Mouse (Mus musculus) midbrain, embryonic 13.5 days (tissue): Measurements from ENCODE around the gene Picalm. TPM values are rescaled to one million over a fixed set of nuclear protein-coding genes. Genes with fewer than 3 reads are reported as not detected.
"Not testable (repeated sequence)": the region's sequence is repeated elsewhere in the genome, so short reads cannot be mapped to it uniquely, and the experiment has no call there.

Experiments used
- ATAC-seq: fragments of 200-750 bp; cut with Nextera tagmentation; 2 replicates; pipeline ENCODE4 v1.8.0; 2017; ENCODE audit warnings: mild to moderate bottlenecking, moderate TSS enrichment, moderate library complexity
- H3K27ac ChIP-seq: fragments of 300-500 bp; sonication (generic); 2 replicates; pipeline ENCODE4 v1.5.1; 2015; ENCODE audit warnings: inconsistent platforms, mild to moderate bottlenecking, moderate library complexity
- H3K27me3 ChIP-seq: fragments of 300-500 bp; sonication (generic); 2 replicates; pipeline ENCODE4 v1.6.1; 2015; ENCODE audit warnings: mild to moderate bottlenecking, inconsistent platforms
- H3K36me3 ChIP-seq: fragments of 300-500 bp; sonication (generic); 2 replicates; pipeline ENCODE4 v1.6.1; 2015; ENCODE audit warnings: mild to moderate bottlenecking, inconsistent platforms
- H3K4me1 ChIP-seq: fragments of 300-500 bp; sonication (generic); replicated peaks from 2 replicates; pipeline ENCODE4 v1.6.1; 2015; ENCODE audit warnings: inconsistent platforms
- H3K4me2 ChIP-seq: fragments of 300-500 bp; sonication (generic); replicated peaks from 2 replicates; pipeline ENCODE4 v1.6.1; 2015; ENCODE audit warnings: moderate library complexity, mild to moderate bottlenecking, inconsistent platforms
- H3K4me3 ChIP-seq: fragments of 300-500 bp; sonication (generic); replicated peaks from 2 replicates; pipeline ENCODE4 v1.5.1; 2015; ENCODE audit warnings: mild to moderate bottlenecking, inconsistent platforms
- H3K9ac ChIP-seq: fragments of 300-500 bp; sonication (generic); replicated peaks from 2 replicates; pipeline ENCODE4 v1.6.1; 2015; ENCODE audit warnings: mild to moderate bottlenecking, inconsistent platforms
- H3K9me3 ChIP-seq: fragments of 300-500 bp; sonication (generic); 2 replicates; pipeline ENCODE4 v1.6.1; 2016; ENCODE audit warnings: mild to moderate bottlenecking, inconsistent platforms
- WGBS: fragments of 180-500 bp; shearing (Covaris S2); methylation state at CpG from one replicate; pipeline ENCODE4 v1.1.7; 2015; 5-methylcytosine and 5-hydroxymethylcytosine counted together
- polyA plus RNA-seq: library from polyadenylated mRNA; unstranded; fragments of >200 nt; fragmentation: Nextera tagmentation; extraction: Ambion mirVana; gene quantifications from 2 replicates; pipeline ENCODE4 v1.2.1, GENCODE M21; 2015

Gene Picalm
- polyA plus RNA-seq, 1 experiment from 2014 or later, result 39.8 TPM

DNA sequence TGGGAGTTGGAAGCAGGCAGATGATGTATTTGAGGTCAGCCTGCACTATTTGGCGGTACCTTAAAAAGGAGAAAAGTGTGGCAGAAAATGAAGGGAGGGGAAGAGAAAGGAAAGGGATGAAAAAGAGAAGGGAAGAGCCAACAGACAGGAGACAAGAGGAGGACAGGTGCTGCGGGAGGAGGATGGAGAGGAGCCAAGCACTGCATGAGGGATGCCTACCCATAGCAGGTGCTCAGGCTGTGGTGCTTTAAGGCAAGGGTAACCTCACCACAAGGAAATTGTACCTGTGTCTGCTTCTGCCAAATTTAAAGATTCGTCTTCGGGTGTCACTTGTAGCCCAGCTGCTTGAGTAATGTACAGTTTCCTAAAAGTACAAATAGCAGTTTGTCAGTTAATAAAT lies 98.1 kb downstream of the Picalm start:
- no peak overlapping the region for H3K9ac ChIP-seq
- no peaks in the 10 kb centered on the region for H3K9me3 ChIP-seq
- H3K27ac ChIP-seq, result no peak overlapping the region
- H3K4me2 ChIP-seq, result no peak overlapping the region
- no peak for ATAC-seq
- H3K4me3 ChIP-seq, result no peak overlapping the region
- no peaks in the 10 kb centered on the region for H3K4me1 ChIP-seq
- WGBS, result 88% methylated on average over 4 of the region's 4 CpGs
- no peaks in the 10 kb centered on the region for H3K27me3 ChIP-seq
- H3K36me3 ChIP-seq, result no peaks in the 10 kb centered on the region

DNA sequence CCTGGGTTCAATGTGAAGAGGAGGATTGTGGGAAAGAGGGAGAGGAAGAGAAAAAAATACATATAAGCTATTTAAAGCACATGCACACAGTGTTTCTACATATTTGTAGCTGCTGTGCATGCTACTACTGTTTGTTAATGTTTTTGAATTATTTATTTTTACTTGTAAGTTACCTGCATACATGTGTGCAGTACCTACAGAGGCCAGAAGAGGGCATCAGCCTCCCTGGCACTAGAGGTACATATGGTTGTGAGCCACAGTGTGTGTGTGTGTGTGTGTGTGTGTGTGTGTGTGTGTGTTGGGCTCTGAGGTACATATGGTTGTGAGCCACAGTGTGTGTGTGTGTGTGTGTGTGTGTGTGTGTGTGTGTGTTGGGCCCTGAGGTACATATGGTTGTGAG lies 98.9 kb downstream of the Picalm start:
- not testable (repeated sequence) for H3K9ac ChIP-seq, H3K4me3 ChIP-seq, H3K27me3 ChIP-seq, H3K36me3 ChIP-seq, H3K4me1 ChIP-seq, H3K4me2 ChIP-seq, H3K27ac ChIP-seq, H3K9me3 ChIP-seq
- ATAC-seq, result peak; percentile 24; the same call in 1 of the 2 replicates

- Histone ChIP-seq H3K27me3 (no peaks in the 10 kb centered on the region), H3K4me3 (no peak overlapping the region), H3K4me1 (peaks cover 3% of the 10 kb centered on the region; the same call in 1 of the 2 replicates), H3K4me2 (no peak overlapping the region), H3K9me3 (no peaks in the 10 kb centered on the region), H3K9ac (no peak overlapping the region), H3K36me3 (no peaks in the 10 kb centered on the region), H3K27ac (no peak overlapping the region)
- ATAC-seq, result no peak
- WGBS, result 84% methylated on average over 9 of the region's 9 CpGs
Observed at GRCm38 (mm10) chr7:90231431-90231830, 101.4 kb downstream of the Picalm start.

DNA sequence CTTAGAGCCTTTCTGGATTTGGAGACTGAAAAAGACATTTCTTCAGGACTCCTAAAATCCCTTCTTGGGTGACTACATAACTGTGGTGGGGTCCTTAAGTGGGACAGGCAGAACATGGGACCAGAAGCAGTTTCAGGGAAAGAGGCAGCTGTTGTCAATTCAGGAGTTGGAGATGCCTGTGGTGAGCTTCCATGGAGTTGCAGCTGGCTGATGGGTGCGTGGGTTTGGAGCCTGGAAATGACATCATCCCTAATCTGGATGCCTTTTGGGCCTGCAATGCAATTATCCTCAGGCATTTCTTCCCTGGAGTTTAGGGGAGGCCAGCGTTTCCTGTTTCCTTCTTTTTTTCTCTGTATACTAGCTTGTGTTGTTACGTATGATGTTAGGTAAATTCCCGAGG lies 103.9 kb downstream of the Picalm start:
- 70% methylated on average over 4 of the region's 4 CpGs for WGBS
- no peak for ATAC-seq

DNA sequence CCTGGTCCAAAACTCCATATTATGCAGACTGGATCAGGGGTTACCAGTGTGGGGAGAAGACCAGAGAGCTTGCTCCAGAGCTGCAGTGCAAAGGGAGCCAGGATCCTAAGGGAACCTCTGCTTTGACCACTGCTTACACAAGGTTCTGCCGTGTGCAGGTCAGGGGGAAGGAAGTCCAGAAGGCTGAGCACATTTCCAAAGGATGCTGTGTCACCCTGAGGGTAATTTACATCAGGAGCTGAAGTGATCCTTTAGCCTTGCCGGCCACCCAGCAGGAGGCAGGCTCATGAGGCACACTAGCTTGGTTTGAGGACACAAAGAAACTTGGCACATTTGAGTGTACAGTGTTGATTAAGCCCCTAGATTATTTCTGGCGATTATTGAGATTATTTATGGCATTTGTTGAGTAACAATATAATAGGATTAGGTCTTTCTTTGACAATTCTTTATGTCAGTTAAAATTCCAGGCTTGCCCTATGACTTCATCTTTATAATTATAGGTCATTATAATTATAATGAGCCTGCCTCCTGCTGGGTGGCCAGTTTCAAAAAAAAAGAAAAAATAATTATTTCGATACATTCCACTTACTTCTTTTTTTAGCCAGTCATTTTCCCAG lies 106.4 kb downstream of the Picalm start:
- H3K4me1 ChIP-seq, result peaks cover 4% of the 10 kb centered on the region; the same call in 1 of the 2 replicates
- H3K4me3 ChIP-seq, result no peak overlapping the region
- H3K36me3 ChIP-seq, result no peaks in the 10 kb centered on the region
- H3K9ac ChIP-seq, result no peak overlapping the region
- no peak for ATAC-seq
- H3K27ac ChIP-seq, result no peak overlapping the region
- H3K9me3 ChIP-seq, result no peaks in the 10 kb centered on the region
- H3K4me2 ChIP-seq, result no peak overlapping the region
- WGBS, result 37% methylated on average over 4 of the region's 4 CpGs
- no peaks in the 10 kb centered on the region for H3K27me3 ChIP-seq

More for the DNA sequence above, 103.9 kb downstream of the Picalm start:
- Histone ChIP-seq H3K4me3 (no peak overlapping the region), H3K4me1 (peaks cover 4% of the 10 kb centered on the region; the same call in 1 of the 2 replicates), H3K27ac (no peak overlapping the region), H3K9ac (no peak overlapping the region), H3K36me3 (no peaks in the 10 kb centered on the region), H3K9me3 (no peaks in the 10 kb centered on the region), H3K4me2 (no peak overlapping the region), H3K27me3 (no peaks in the 10 kb centered on the region)

GRCm38 (mm10) chr7:90243151-90243550 lies 113.1 kb downstream of the Picalm start:
- Histone ChIP-seq H3K27ac (no peak overlapping the region), H3K36me3 (no peaks in the 10 kb centered on the region), H3K9ac (no peak overlapping the region), H3K9me3 (no peaks in the 10 kb centered on the region), H3K27me3 (no peaks in the 10 kb centered on the region), H3K4me3 (no peak overlapping the region), H3K4me2 (no peak overlapping the region), H3K4me1 (no peaks in the 10 kb centered on the region)
- WGBS, result 92% methylated on average over 6 of the region's 6 CpGs
- no peak for ATAC-seq

GRCm38 (mm10) chr7:90243643-90244042 lies 113.6 kb downstream of the Picalm start:
- Histone ChIP-seq H3K9ac (no peak overlapping the region), H3K4me1 (no peaks in the 10 kb centered on the region), H3K27ac (no peak overlapping the region), H3K27me3 (no peaks in the 10 kb centered on the region), H3K36me3 (no peaks in the 10 kb centered on the region), H3K4me2 (no peak overlapping the region), H3K4me3 (no peak overlapping the region), H3K9me3 (no peaks in the 10 kb centered on the region)
- no peak for ATAC-seq
- WGBS, result 93% methylated on average over 5 of the region's 5 CpGs

DNA sequence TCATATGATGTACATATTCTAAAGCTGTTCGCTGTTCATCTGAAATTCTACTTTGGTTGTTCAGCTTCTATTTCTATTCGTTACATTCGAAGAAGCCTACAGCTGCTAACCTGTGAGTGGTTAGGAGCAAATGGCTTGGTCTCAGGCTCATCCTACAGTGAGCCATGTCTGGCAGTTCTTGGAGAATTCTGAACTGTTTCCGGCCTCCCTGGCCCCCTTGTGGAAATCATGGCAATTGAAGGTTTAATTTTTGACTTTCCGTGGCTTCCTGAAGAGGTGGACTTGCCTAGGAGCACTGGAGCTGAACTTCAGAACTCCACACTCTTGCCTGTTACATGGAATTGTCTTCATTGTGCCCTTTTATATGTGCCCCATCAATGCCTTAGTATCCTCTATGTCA lies 122.9 kb downstream of the Picalm start:
- Histone ChIP-seq H3K4me3 (no peak overlapping the region), H3K9ac (no peak overlapping the region), H3K4me1 (no peaks in the 10 kb centered on the region), H3K27ac (no peak overlapping the region), H3K36me3 (no peaks in the 10 kb centered on the region), H3K27me3 (no peaks in the 10 kb centered on the region), H3K9me3 (no peaks in the 10 kb centered on the region), H3K4me2 (no peak overlapping the region)
- no peak for ATAC-seq
- WGBS, result 71% methylated on average over 5 of the region's 5 CpGs

DNA sequence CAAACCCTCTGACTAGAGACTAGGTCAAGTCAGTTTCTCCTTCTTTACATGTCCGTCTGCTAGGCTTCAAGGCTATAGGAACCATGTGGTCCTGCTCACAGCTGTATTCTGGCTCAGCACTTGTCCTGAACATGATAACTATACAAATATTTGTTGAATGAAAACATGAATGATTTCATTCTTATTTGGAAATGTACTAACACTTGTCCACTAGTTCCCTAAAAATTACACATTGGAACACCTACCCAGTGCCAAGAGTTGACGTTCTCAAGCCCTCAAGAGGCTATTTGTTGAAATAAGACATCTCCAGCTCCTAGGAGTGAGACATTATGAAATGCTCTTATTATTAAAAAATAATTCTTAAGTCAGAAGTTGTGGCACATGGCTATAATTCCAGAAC lies 128.7 kb downstream of the Picalm start:
- 96% methylated on average over 2 of the region's 2 CpGs for WGBS
- Histone ChIP-seq H3K9me3 (no peaks in the 10 kb centered on the region), H3K27ac (no peak overlapping the region), H3K4me3 (no peak overlapping the region), H3K27me3 (no peaks in the 10 kb centered on the region), H3K4me2 (no peak overlapping the region), H3K9ac (no peak overlapping the region), H3K36me3 (no peaks in the 10 kb centered on the region), H3K4me1 (peaks cover 15% of the 10 kb centered on the region)
- no peak for ATAC-seq

DNA sequence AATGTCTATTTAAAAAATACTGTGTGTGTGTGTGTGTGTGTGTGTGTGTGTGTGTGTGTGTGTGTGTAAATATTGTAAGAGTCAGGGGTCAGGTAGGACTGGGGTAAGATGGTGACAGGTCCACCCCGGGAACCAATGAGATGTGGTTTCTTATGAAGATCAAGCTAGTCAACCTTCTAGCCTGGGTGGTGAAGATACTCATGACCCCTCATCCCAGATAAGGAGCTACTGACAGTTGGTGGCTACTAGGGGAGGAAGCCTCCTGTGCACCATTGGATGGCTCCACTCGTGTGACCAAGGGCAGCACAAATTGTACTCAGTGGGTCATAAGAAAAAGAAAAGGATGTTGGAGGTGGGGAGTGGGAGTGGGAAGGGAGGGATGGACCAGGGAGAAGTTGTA lies 129.9 kb downstream of the Picalm start:
- Histone ChIP-seq H3K36me3 (no peaks in the 10 kb centered on the region), H3K4me2 (no peak overlapping the region), H3K4me1 (peaks cover 15% of the 10 kb centered on the region), H3K27me3 (no peaks in the 10 kb centered on the region), H3K27ac (no peak overlapping the region), H3K9me3 (no peaks in the 10 kb centered on the region), H3K4me3 (no peak overlapping the region), H3K9ac (no peak overlapping the region)
- ATAC-seq, result no peak
- 96% methylated on average over 2 of the region's 2 CpGs for whole genome bisulfite sequencing

- ATAC-seq, result peak; percentile 80
- Histone ChIP-seq H3K36me3 (no peaks in the 10 kb centered on the region), H3K4me2 (peak overlapping the region; percentile 36), H3K4me1 (peaks cover 20% of the 10 kb centered on the region), H3K4me3 (no peak overlapping the region; the same call in 1 of the 2 replicates), H3K27ac (peak overlapping the region; percentile 65), H3K27me3 (no peaks in the 10 kb centered on the region), H3K9ac (no peak overlapping the region), H3K9me3 (no peaks in the 10 kb centered on the region)
- WGBS, result 16% methylated on average over 7 of the region's 7 CpGs
Observed at GRCm38 (mm10) chr7:90261902-90262599, 132.0 kb downstream of the Picalm start.
